Mouse (Mus musculus) forebrain, embryonic 13.5 days (tissue): ENCODE measurements around the gene Tbp. TPM values are rescaled to one million over a fixed set of nuclear protein-coding genes. Genes with fewer than 3 reads are reported as not detected.
A peak's percentile ranks its signal among the peaks of the same experiment; 100 is the strongest.

ENCODE experiments used
- ATAC-seq: fragments of 200-750 bp; cut with Nextera tagmentation; 2 replicates; pipeline ENCODE4 v1.8.0; 2017
- H3K27ac ChIP-seq: fragments of 300-500 bp; sonication (generic); 2 replicates; pipeline ENCODE4 v1.5.1; 2015; ENCODE audit warnings: inconsistent platforms, mild to moderate bottlenecking, moderate library complexity
- H3K27me3 ChIP-seq: fragments of 300-500 bp; sonication (generic); 2 replicates; pipeline ENCODE4 v1.6.1; 2015; ENCODE audit warnings: mild to moderate bottlenecking, inconsistent platforms
- H3K36me3 ChIP-seq: fragments of 300-500 bp; sonication (generic); 2 replicates; pipeline ENCODE4 v1.6.1; 2015; ENCODE audit warnings: mild to moderate bottlenecking, inconsistent platforms; ENCODE audit not compliant: poor library complexity, severe bottlenecking
- H3K4me1 ChIP-seq: fragments of 300-500 bp; sonication (generic); 2 replicates; pipeline ENCODE4 v1.6.1; 2015; ENCODE audit warnings: inconsistent platforms
- H3K4me2 ChIP-seq: fragments of 300-500 bp; sonication (generic); 2 replicates; pipeline ENCODE4 v1.6.1; 2015; ENCODE audit warnings: inconsistent platforms, mild to moderate bottlenecking, moderate library complexity
- H3K4me3 ChIP-seq: fragments of 300-500 bp; sonication (generic); 2 replicates; pipeline ENCODE4 v1.5.1; 2015; ENCODE audit warnings: mild to moderate bottlenecking, inconsistent platforms
- H3K9ac ChIP-seq: fragments of 300-500 bp; sonication (generic); 2 replicates; pipeline ENCODE4 v1.6.1; 2015; ENCODE audit warnings: mild to moderate bottlenecking, inconsistent platforms
- H3K9me3 ChIP-seq: fragments of 300-500 bp; sonication (generic); replicated peaks from 2 replicates; pipeline ENCODE4 v1.6.1; 2016; ENCODE audit warnings: inconsistent platforms
- WGBS: fragments of 180-500 bp; shearing (Covaris S2); methylation state at CpG from one replicate; pipeline ENCODE4 v1.1.7; 2015; 5-methylcytosine and 5-hydroxymethylcytosine counted together
- polyA plus RNA-seq: library from polyadenylated mRNA; unstranded; fragments of >200 nt; fragmentation: Nextera tagmentation; extraction: Ambion mirVana; gene quantifications from 2 replicates; pipeline ENCODE4 v1.2.1, GENCODE M21; 2015

The Tbp gene
- polyA plus RNA-seq: 65.7 and 74.9 TPM in 2 replicates

- peak within 1 kb of the TSS; percentile 92 for H3K4me3 ChIP-seq
- peak within 1 kb of the TSS; percentile 94 for H3K27ac ChIP-seq
- H3K4me1 ChIP-seq: peaks cover 44% of the 10 kb centered on the region
- peaks cover 23% of the 10 kb centered on the region for H3K36me3 ChIP-seq
- ATAC-seq: peak; percentile 95
- under 1% methylated on average over 56 of the region's 63 CpGs for WGBS
- H3K9ac ChIP-seq: peak within 1 kb of the TSS; percentile 84
- no peaks in the 10 kb centered on the region for H3K9me3 ChIP-seq
- H3K4me2 ChIP-seq: peak within 1 kb of the TSS; percentile 91
- H3K27me3 ChIP-seq: no peaks in the 10 kb centered on the region
Measured at GRCm38 (mm10) chr17:15499656-15500394, at the start of gene Tbp, which contains the start of gene Psmb1. Gene Tbp (plus strand): TSS chr17:15499888. Gene Psmb1 (minus strand): TSS chr17:15499751.

- no peak for ATAC-seq
- H3K4me3 ChIP-seq: no peak overlapping the region
- no peak overlapping the region for H3K4me2 ChIP-seq
- no peaks in the 10 kb centered on the region for H3K36me3 ChIP-seq
- H3K27ac ChIP-seq: no peak overlapping the region
- no peaks in the 10 kb centered on the region for H3K4me1 ChIP-seq
- H3K27me3 ChIP-seq: no peaks in the 10 kb centered on the region
- H3K9ac ChIP-seq: no peak overlapping the region
- 91% methylated on average over 4 of the region's 4 CpGs for WGBS
- no peaks in the 10 kb centered on the region for H3K9me3 ChIP-seq
Measured at GRCm38 (mm10) chr17:15455203-15455602, 44.5 kb upstream of the Tbp start.

- Histone ChIP-seq H3K9me3 (no peaks in the 10 kb centered on the region), H3K27me3 (no peaks in the 10 kb centered on the region), H3K9ac (no peak overlapping the region), H3K36me3 (peaks cover 3% of the 10 kb centered on the region; the same call in 1 of the 2 replicates), H3K27ac (no peak overlapping the region), H3K4me1 (no peaks in the 10 kb centered on the region), H3K4me3 (no peak overlapping the region), H3K4me2 (no peak overlapping the region)
- 83% methylated on average over 2 of the region's 2 CpGs for WGBS
- ATAC-seq: no peak
Measured at GRCm38 (mm10) chr17:15456595-15456994, 43.1 kb upstream of the Tbp start.

GRCm38 (mm10) chr17:15459761-15460160 is 39.9 kb upstream of the Tbp start:
- WGBS: 82% methylated on average over 4 of the region's 4 CpGs
- no peaks in the 10 kb centered on the region for H3K27me3 ChIP-seq
- no peak for ATAC-seq
- no peaks in the 10 kb centered on the region for H3K4me1 ChIP-seq
- H3K36me3 ChIP-seq: peaks cover 6% of the 10 kb centered on the region; the same call in 1 of the 2 replicates
- H3K4me2 ChIP-seq: no peak overlapping the region
- H3K9me3 ChIP-seq: no peaks in the 10 kb centered on the region
- no peak overlapping the region for H3K4me3 ChIP-seq
- H3K9ac ChIP-seq: no peak overlapping the region
- no peak overlapping the region for H3K27ac ChIP-seq

- peaks cover 10% of the 10 kb centered on the region; the same call in 1 of the 2 replicates for H3K36me3 ChIP-seq
- H3K4me1 ChIP-seq: no peaks in the 10 kb centered on the region
- H3K4me3 ChIP-seq: no peak overlapping the region
- H3K27ac ChIP-seq: no peak overlapping the region
- 94% methylated on average over 6 of the region's 6 CpGs for WGBS
- no peak overlapping the region for H3K9ac ChIP-seq
- no peaks in the 10 kb centered on the region for H3K9me3 ChIP-seq
- ATAC-seq: no peak
- no peak overlapping the region for H3K4me2 ChIP-seq
- H3K27me3 ChIP-seq: no peaks in the 10 kb centered on the region
Measured at GRCm38 (mm10) chr17:15461921-15462495, 37.7 kb upstream of the Tbp start.

GRCm38 (mm10) chr17:15467669-15468068 is 32.0 kb upstream of the Tbp start:
- Histone ChIP-seq H3K27me3 (no peaks in the 10 kb centered on the region), H3K27ac (no peak overlapping the region), H3K9ac (no peak overlapping the region), H3K4me1 (no peaks in the 10 kb centered on the region), H3K36me3 (peaks cover 33% of the 10 kb centered on the region), H3K4me3 (no peak overlapping the region), H3K4me2 (no peak overlapping the region), H3K9me3 (no peaks in the 10 kb centered on the region)
- ATAC-seq: peak; percentile 79
- 19% methylated on average over 5 of the region's 5 CpGs for WGBS

- ATAC-seq: no peak
- Histone ChIP-seq H3K4me1 (no peaks in the 10 kb centered on the region), H3K27ac (no peak overlapping the region), H3K4me3 (no peak overlapping the region), H3K9ac (no peak overlapping the region), H3K27me3 (no peaks in the 10 kb centered on the region), H3K36me3 (peaks cover 78% of the 10 kb centered on the region), H3K4me2 (no peak overlapping the region), H3K9me3 (no peaks in the 10 kb centered on the region)
- 91% methylated on average over 4 of the region's 4 CpGs for WGBS
Measured at GRCm38 (mm10) chr17:15472671-15473070, 27.0 kb upstream of the Tbp start.

GRCm38 (mm10) chr17:15490542-15490941 is 9.1 kb upstream of the Tbp start:
- no peak overlapping the region for H3K4me3 ChIP-seq
- no peak overlapping the region for H3K4me2 ChIP-seq
- peaks cover 62% of the 10 kb centered on the region for H3K36me3 ChIP-seq
- no peak overlapping the region for H3K9ac ChIP-seq
- H3K27me3 ChIP-seq: no peaks in the 10 kb centered on the region
- no peak for ATAC-seq
- 94% methylated on average over 7 of the region's 7 CpGs for WGBS
- H3K27ac ChIP-seq: no peak overlapping the region
- no peaks in the 10 kb centered on the region for H3K9me3 ChIP-seq
- peaks cover 10% of the 10 kb centered on the region for H3K4me1 ChIP-seq

GRCm38 (mm10) chr17:15497882-15498752 is 1.6 kb upstream of the Tbp start:
- H3K27ac ChIP-seq: peak overlapping the region; percentile 94
- peak overlapping the region; percentile 92 for H3K4me3 ChIP-seq
- H3K9ac ChIP-seq: peak overlapping the region; percentile 84
- H3K4me2 ChIP-seq: peak overlapping the region; percentile 91
- under 1% methylated on average over 50 of the region's 50 CpGs for WGBS
- H3K9me3 ChIP-seq: no peaks in the 10 kb centered on the region
- H3K36me3 ChIP-seq: peaks cover 22% of the 10 kb centered on the region
- H3K4me1 ChIP-seq: peaks cover 48% of the 10 kb centered on the region
- H3K27me3 ChIP-seq: no peaks in the 10 kb centered on the region
- peak; percentile 95 for ATAC-seq

- Histone ChIP-seq H3K4me1 (peaks cover 48% of the 10 kb centered on the region), H3K4me3 (peak overlapping the region; percentile 92), H3K27me3 (no peaks in the 10 kb centered on the region), H3K27ac (peak overlapping the region; percentile 94; the same call in 1 of the 2 replicates), H3K36me3 (peaks cover 18% of the 10 kb centered on the region), H3K9ac (peak overlapping the region; percentile 84), H3K4me2 (peak overlapping the region; percentile 91), H3K9me3 (no peaks in the 10 kb centered on the region)
- 49% methylated on average over 7 of the region's 7 CpGs for WGBS
- ATAC-seq: no peak
Measured at GRCm38 (mm10) chr17:15498753-15499113, 955 bp upstream of the Tbp start.

- Histone ChIP-seq H3K27me3 (no peaks in the 10 kb centered on the region), H3K4me1 (no peaks in the 10 kb centered on the region), H3K4me3 (no peak overlapping the region), H3K9me3 (no peaks in the 10 kb centered on the region), H3K9ac (no peak overlapping the region), H3K36me3 (peaks cover 95% of the 10 kb centered on the region), H3K27ac (no peak overlapping the region), H3K4me2 (no peak overlapping the region)
- ATAC-seq: no peak
- 61% methylated on average over 2 of the region's 2 CpGs for WGBS
Measured at GRCm38 (mm10) chr17:15510694-15511093, 11.0 kb downstream of the Tbp start.

GRCm38 (mm10) chr17:15517776-15518175 is 18.1 kb downstream of the Tbp start:
- WGBS: 75% methylated on average over 5 of the region's 5 CpGs
- H3K36me3 ChIP-seq: peaks cover 95% of the 10 kb centered on the region
- no peak for ATAC-seq

More at GRCm38 (mm10) chr17:15517776-15518175, 18.1 kb downstream of the Tbp start:
- no peaks in the 10 kb centered on the region for H3K9me3 ChIP-seq
- H3K4me1 ChIP-seq: no peaks in the 10 kb centered on the region
- no peaks in the 10 kb centered on the region for H3K27me3 ChIP-seq
- H3K9ac ChIP-seq: no peak overlapping the region
- H3K4me2 ChIP-seq: no peak overlapping the region
- no peak overlapping the region for H3K4me3 ChIP-seq
- H3K27ac ChIP-seq: no peak overlapping the region
